Mouse (Mus musculus) C2C12 (cell line): ENCODE results near the gene Cyp1a1.

Experiments used
- CEBPB ChIP-seq: IDR thresholded peaks from one replicate; pipeline ENCODE4 v1.6.1; 2011; ENCODE audit warnings: low read depth, mild to moderate bottlenecking, control low read depth, moderate library complexity
- CTCF ChIP-seq: IDR thresholded peaks from one replicate; pipeline ENCODE4 v1.5.1; 2011; ENCODE audit not compliant: control insufficient read depth, insufficient read depth, insufficient read length
- MAX ChIP-seq: IDR thresholded peaks from one replicate; pipeline ENCODE4 v1.6.1; 2011; ENCODE audit warnings: mild to moderate bottlenecking, control low read depth
- MYOD1 ChIP-seq: IDR thresholded peaks from one replicate; pipeline ENCODE4 v1.6.1; 2011; ENCODE audit warnings: low read depth; ENCODE audit not compliant: control insufficient read depth, insufficient read length
- MYOG ChIP-seq: IDR thresholded peaks from one replicate; pipeline ENCODE4 v1.6.1; 2011; ENCODE audit not compliant: control insufficient read depth, insufficient read length; ENCODE audit errors: extremely low read depth
- USF1 ChIP-seq: IDR thresholded peaks from one replicate; pipeline ENCODE4 v1.6.1; 2011; ENCODE audit warnings: low read depth, mild to moderate bottlenecking, control low read depth, moderate library complexity

DNA sequence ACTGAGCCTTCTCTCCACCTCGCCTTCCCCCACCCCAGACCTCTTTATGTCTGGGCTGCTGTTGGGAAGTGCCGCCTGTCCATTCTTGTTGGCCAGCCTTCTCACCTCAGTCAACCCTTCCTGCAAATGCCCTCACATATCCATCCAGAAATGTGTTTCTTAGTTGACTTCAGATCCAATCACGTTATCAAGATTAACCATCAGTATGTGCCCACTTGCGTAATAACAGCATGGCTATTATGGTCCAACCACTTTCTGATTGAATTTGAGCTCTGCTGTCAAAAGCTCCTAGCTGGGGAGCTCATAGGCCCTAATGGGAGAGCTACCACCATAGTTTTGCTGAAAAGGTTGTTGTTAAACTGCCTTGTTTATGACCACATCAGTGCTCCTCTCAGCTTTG is 16.7 kb upstream of the Cyp1a1 start:
- TF ChIP-seq CTCF = no peak
- TF ChIP-seq CEBPB = no peak
- no peak for TF ChIP-seq USF1
- no peak for TF ChIP-seq MYOD1
- TF ChIP-seq MAX = no peak
- no peak for TF ChIP-seq MYOG
